Mouse (Mus musculus): Measurements from ENCODE around the gene Man1b1.

Man1b1 gene

DNA sequence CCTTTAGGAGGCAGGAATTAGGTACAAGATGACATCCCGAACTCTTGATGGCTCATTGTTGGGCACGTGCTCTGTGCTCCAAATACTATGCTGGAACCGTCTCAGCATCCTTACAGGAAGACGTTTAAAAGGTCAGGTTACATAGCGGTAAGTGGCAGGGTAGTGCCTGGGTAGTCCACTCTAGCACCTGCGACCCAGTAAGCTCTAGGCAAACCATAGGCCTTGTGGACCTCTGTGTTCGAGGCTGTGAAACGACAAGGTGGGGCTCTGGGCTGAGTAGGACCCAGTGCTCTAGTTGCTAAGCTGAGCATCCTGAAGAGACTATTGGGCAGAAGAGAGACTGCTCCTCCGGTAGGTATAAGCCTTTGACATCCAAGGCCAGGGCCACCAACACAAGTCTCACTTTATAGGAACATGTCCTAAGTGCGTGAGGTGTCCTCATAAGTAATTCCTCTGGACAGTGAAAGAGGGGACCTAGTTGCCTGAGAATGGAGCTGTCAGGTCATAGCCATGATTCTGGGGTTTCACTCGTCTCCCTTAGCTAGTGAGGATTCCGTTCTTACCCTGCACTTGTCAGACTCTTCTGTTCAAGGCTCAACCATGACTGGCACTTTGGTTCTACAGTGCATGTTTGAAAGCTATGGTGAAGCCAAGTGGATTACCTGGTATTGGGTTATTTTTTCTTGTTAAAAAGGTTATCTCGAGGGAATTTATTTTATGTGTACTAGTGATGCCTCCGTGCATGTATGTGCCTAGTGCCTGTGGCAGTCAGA is 26.4 kb upstream of the Man1b1 start:
- DNase-seq (ENCODE audit: low read depth, low spot score) = no peak

DNA sequence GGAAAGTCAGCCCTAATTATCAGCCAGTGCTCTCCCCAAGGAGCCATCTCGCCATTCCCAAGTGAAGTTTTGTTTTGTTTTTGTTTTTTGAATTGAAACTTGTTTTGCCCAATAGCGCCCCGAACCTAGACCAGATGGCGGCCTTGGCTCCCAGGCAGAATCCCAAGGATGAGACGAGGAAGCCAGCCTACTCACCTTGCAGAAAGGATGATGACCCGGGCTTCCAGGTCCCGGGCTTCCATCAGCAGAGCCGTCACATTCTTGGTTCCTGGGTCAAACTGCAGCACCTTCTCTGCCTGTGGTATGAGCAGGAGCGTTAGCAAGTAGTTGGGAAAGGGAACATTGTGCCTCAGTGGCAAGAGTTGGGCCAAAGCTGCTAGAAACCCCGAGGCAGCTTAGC is 22.0 kb upstream of the Man1b1 start:
- no peak for DNase-seq (ENCODE audit: low read depth, low spot score)

DNA sequence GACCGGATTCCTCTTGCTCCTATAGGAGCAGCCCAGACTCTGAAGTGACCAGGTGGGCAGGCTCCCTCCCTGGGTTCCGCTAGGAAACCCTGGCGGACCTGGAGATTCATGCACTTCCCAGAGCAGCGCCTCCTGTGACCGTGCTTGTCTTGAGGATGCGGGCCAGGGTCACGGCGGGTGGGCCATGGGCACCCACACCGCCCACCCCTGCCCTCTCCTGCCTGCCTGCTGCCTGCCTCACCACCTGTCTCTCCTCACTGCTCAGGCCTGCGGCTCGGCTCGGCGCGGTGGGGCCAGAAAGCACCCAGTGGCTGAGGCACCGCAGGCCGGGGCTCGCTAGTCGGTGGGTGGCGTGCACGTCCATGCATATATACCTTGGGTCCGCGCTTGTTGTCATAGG is 21.2 kb upstream of the Man1b1 start:
- DNase-seq (ENCODE audit: low read depth, low spot score) = no peak

DNA sequence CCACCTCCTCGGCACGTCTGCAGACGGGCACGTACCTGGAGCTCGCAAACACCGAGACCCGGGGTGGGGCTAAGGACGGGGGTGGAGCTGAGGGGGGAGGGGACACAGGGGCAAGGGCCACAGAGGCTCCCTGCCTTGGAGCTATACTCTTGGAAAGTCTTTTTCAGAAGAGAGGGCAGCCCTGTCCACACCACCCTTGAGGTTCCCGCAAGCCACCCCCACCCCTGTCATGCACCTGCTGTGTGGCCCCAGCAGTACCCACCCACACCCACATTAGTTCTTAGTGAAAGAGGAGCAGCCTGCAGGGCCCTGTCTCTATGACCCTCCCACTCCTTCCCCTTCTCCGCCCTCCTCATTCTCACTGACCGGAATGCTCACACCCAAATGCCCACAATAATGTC is 20.6 kb upstream of the Man1b1 start:
- no peak for DNase-seq (ENCODE audit: low read depth, low spot score)

DNA sequence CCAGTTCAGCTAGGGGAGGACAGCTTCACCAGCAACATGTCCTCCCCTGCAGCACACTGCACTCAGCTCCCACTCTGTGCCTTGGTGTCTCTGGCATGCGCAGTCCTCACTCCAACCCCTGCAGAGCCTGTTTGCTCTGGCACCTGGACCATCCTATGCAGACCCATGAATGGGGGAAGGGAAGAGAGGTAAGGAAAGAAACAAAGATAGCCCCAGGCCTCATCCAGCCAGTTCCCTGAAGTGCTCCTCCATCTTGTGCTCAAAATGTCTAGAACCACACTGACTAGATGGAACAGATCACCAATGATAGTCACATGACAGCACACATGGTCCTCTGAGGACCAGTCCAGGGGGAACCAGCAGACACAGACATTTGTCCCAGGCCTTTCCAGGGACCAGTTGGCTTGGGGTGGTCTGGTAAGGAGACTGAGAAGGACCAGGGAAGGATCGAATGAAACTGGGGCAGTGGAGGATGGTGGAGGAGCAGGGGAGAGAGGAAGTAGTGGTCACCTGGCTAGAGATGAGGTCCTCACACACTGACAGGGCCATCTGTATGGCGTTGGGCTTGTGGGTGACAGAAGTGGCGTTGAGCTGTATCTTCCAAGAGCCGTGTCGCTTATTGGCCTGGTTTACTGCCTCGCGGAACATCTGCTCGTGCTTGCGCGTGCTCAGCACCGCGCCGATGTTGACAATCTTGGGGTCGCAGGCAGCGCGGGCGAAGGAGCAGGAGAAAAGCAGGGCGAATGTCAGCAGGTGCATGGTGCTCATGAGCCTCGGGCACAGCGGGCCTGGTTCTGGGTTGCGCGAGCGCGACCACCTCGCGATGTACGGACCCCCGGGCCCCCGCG is 13.8 kb upstream of the Man1b1 start:
- DNase-seq (ENCODE audit: low read depth, low spot score) = no peak

DNA sequence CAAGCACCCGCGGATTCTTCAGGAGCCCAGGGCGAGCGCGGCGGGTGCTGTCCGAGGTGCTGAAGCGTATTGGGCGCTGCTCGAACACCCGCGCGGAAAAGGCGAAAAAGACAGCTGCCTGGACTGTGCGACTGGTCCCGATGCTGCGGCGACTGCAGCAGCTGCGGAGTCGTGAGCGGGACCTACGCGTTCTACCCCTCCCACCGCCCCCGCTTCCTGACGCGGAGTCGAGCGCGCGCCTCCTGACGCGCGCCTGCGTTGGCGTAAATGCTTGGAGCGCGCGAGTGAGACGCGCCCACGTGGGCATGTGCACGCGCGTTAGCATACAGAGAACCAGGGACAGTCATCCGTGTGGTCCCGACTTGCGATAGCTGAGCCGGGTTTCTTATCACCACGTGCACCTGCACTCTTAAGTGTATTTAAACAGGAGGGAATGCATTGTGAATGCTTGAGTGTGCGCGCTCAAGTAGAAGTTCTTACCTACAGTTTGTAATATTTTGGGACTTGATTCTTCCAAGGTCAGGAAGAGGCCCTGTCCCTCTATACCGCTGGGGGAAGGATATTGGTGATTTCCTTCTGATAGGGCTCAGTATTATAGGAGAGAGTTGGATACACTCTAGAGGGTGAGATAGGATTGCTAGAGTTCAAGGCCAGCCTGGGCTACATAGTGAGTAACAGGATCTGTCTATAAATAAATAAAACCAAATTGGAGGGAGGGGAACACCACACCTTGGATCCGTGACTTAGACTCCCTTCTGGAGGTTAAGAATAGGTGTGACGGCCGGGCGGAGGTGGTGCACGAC is 13.0 kb upstream of the Man1b1 start, which contains the start of gene Grin1:
Gene Grin1 (minus strand): TSS at position 217 of the 803 bp plus-strand sequence.
- no peak for DNase-seq (ENCODE audit: low read depth, low spot score)

DNA sequence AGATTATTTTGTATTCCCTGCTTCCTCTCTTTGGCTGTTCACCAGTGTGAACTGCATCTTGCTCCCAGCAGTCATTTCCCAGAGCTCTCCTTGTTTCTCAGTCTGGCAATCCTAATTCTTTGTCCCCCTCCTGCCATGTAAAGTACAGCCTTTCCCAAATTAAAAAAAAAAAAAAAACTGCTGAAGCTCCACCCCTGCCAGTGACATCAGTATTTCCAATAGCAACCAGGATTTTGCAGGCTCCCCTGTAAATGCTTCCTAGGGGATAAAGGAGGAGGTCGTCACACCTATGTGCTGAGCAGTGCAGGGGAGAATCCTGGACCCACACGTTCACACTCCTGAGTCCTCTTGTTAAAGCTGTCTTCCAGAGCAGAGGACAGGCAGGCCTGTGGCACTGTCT is 12.1 kb upstream of the Man1b1 start:
- no peak for DNase-seq (ENCODE audit: low read depth, low spot score)

DNA sequence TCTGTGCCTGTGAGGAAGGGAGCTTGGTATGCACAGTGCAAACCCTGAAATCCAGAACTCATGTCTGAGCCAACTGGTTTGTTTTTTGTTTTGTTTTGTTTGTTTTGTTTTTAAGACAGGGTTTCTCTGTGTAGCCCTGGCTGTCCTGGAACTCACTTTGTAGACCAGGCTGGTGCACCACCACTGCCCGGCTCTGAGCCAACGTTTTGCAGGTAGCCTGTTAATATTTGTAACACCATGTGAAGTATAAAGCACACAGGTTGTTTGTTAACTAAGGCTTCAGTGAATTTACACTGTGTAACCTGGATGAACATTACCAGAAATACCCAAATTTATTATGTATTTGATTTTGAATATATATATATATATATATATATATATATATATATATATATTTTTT is 6.1 kb upstream of the Man1b1 start:
- no peak for DNase-seq (ENCODE audit: low read depth, low spot score)

DNA sequence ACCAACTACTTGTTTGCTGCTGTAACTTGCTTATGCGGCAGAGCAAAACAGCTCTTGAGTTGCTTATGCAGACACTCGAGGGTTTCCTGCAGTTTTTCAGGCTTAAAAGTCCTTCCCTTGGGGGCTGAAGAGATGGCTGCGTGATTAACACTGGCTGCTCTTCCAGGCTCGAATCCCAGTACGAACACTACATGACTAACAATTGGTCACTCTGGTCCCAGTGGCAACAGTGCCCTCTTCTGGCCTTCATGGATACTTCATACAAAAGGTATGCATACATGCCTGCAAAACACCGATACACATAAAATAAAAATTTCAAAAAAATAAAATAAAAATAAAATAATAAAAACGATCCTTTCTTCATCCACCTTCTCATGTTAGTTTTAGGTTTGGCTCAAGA is 3.7 kb upstream of the Man1b1 start:
- DNase-seq (ENCODE audit: low read depth, low spot score) = no peak

DNA sequence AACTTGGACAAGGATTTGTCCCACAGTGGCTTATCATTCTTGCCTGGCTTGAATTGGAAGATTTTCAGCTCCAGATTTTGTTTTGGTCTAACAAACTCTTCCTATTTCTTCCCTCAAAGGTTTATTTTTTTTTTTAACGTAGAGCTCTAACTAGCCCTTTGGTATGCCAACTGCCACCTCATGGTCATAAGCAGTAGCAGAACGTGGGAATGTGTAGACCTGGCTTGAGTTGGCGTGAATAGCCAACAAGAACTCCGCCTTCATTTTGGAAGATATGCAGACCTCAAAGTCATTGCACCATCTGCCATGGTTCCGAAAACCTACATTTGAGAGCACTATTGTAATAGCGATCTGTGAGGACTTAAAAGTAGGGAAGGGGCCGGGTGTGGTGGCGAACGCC is 668 bp upstream of the Man1b1 start:
- no peak for DNase-seq (ENCODE audit: low read depth, low spot score)

DNA sequence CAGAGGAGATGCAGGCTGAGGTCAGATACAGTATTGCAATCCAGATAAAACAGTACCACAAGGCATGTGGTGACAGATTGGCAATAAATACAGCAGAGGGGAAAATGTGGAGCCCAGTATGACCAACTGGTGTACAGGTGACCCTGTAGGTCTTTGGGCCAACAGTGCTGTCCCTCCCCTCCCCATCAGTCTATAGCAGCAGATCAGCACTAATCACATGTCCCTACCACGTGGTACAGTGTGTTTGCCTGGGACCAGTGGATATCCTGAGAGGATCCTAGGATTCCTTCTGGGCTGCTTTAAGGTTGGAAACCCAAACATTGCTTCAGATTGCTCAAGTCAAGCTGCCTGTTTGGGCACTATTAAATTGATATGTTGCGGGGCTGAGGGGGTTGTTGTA is 1.4 kb downstream of the Man1b1 start:
- no peak for DNase-seq (ENCODE audit: low read depth, low spot score)

DNA sequence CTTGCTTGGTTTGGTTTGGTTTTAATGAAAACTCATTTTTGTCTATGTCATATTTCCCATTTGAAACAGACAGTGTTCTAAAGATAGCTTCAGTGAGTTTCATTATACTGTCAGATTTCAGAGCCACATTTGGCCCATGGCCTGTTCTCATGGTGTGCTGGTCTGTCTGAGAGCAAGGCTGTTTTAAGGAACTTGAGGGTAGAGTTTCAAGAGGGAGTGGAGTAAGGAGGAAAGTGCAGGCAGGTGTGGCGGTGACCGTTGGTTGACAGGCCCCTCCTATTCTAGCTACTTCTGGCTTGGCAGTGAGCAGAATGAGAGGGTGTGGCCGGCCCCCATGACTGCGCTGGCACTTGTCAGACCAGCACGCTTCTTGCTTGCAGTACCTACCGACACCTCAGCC is 6.2 kb downstream of the Man1b1 start:
- no peak for DNase-seq (ENCODE audit: low read depth, low spot score)

DNA sequence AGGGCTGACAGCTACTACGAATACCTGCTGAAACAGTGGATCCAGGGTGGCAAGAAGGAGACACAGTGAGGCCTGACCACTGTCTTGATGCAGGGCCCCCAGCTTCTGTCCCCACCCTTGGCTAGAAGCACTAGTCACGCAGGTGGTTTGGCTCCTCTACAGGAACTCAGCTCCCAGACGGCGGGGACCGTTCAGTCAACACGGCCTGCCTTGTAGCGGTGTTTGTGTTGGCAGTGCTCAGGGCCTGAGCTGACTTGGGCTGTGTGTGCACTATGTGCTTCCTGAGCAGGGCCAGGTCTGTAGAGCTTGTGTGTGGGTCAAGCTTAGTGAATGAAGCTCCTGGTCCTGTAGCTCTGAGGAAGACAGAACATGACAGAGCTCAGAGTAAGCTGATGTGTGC is 16.0 kb downstream of the Man1b1 start:
- DNase-seq (ENCODE audit: low read depth, low spot score) = no peak

DNA sequence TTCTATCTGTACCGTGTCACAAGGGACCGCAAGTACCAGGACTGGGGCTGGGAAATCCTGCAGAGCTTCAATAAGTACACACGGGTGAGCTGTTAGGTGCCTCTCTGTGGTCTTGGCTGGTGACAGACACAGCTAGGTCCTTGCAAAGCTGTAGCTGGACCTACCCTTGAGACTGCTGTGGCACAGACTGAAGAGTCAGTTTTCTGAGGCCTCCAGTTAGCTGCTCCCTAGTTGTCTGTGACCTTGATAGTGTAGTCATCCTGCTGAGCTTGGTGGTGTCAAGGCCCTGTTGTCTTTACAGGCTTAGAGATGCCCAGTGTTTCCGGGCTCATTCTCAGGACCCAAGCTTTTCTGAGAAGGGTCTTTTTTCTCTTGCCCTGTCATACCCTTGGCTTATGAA is 17.4 kb downstream of the Man1b1 start:
- DNase-seq (ENCODE audit: low read depth, low spot score) = no peak

DNA sequence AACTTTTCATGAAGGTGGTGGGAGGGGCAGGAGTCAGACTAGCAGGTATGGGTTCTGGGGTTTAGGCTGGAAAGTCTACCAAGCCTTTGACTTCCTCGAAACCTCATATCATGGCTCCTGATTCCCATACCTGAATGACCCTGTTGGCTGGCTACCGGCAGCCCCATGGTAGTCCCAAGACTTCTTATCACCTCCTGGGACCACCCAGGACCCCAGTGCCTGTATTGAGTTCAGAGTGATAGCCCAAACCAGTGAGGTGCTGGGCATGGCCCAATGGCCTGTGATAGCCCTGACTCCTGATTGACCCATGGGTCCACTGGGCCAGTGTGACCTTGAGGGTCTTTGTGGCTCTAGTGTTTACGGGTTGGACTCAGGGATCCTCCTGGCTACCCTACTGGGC is 18.6 kb downstream of the Man1b1 start:
- no peak for DNase-seq (ENCODE audit: low read depth, low spot score)

DNA sequence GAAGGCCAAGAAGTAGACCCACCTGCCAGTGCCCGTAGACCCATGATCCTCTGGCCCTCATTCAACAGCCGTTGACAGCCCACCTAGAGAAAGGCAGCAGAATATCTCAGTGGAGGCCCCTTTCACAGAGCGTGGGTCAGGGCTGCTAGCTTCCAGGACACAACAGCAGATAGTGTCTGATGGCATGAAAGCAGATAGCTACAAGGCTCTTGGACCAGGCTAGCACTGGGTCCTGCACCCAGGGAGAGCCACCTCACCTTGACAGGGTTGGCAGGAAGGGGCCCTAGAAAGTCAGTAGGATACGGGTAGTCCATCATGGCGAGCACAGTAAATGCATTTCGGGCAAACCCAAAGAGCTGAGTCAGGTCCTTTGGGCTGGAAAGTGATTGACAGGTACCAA is 22.1 kb downstream of the Man1b1 start:
- DNase-seq (ENCODE audit: low read depth, low spot score) = no peak

DNA sequence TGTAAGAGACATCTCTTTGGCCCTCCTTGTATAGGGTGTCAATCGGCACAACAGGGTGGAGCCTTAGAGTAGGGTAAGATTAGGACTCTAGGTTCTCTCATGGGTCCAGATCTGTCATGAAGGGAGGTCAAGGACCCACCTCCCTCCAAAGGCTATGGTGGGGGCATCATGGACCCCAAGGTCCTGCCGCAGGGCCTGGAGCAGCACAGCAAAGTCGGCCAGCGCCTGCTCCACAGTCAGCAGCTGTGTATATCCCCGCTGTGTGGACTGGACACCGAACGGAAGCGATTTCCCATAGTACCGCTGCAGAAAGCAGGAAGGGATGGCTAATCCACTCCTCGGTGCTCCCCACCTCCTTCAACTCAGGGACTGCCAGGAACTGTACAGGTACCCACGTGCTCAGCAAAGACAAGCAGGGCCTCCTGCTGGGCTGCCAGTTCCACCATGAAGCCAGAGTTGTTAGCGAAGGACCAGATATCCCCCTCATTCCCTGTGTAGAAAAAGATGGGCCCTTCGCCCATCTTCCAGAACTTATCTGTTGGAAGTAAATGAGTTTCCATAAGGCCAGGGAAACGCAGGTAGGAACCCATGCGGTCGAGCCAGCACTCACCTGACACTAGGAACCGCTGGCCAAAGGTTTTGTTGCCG is 23.4 kb downstream of the Man1b1 start:
- DNase-seq (ENCODE audit: low read depth, low spot score) = no peak

DNA sequence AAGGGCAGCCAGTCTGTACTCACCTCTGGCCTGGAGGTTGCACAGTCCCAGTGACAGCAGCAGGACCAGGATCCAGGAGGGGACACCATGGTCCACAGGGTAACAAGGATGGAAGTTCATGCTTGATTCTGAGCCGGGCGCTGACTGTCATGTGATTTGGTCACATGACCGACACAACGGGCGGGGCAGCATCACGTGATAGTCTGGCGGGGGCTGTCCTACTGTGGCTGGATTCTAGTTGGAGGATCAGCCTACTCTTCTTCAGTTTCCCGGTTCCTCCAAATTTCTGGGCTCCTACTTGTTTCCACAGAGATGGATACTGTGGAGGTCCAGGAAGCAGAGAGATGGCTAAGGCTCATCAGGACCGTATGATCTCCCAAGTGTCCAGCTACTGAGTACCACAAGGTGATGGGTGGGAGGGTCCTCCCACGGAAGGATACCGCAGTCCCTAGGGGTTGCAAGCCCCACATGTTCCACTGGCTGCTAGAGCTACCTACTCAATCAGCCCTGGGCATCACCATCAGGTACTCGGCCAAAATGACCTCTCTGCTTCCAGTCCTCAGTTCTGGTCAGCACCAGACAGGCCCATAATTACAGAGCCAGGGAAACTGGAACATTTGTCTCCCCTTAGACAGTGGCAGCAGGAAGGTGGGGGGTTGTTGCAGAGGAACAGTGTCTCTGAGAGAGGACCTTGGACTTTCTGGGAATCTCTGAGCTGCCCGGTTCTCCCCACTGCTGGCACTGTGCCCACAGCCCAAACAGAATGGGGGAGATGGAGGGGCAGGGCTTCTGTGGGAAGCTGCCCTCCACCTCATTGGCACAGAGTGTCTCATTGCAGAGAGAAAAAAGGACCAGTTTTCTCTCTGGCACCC is 24.3 kb downstream of the Man1b1 start, which contains the start of gene Dpp7:
Gene Dpp7 (minus strand): TSS at position 152 of the 872 bp plus-strand sequence.
- DNase-seq (ENCODE audit: low read depth, low spot score) = peak; percentile 84

DNA sequence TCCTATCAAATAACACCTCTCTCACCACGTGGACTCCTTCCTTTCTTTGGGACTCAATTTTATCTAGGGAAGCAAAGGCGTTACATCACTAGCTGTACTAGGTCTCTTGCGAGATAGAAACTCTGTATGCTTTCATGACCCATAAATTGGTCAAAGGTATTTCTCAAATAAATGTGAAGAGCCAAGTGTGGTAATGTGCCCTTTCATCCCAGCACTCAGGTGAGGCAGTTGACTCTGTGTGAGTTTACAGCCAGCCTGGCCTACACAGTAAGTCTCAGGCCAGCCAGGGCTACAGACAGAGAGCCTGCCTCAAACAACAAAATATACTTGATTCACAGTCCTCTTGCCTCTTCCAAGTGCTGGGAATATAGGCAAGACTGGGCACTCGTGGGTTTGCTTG is 27.7 kb downstream of the Man1b1 start:
- no peak for DNase-seq (ENCODE audit: low read depth, low spot score)

DNA sequence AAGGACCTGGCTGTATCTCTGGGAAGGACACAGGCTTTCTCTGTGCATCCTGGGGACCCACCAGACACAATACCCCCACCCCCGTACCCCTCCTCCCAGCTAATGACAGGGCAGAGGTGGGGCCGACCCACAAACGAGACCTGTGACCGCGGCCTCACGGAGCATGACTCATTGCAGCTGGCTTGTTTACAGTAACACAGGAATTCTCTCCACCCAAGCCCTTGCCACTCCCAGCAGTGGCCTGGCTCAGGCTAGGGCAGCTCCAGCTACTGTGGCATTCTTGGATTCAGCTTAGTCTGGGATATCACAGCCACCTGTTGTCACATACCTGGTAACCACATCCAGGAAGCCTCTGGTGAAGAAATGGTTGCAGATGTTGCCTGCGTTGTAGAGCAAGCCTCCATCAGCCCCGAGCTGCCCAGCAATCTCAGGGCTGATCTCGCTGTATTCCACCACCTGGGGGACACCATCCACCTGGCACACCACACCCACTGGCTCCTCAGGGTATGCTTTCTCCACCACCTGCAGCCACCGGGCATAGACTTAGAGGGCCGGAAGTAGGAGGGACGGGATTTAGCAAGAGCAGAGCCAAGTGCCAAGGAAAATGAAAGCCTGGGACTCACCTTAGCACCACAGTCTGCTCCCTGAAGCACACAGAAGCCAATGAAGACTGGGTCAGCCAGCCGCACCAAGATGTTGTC is 31.5 kb downstream of the Man1b1 start:
- DNase-seq (ENCODE audit: low read depth, low spot score) = no peak
